In the genomic region with DNA sequence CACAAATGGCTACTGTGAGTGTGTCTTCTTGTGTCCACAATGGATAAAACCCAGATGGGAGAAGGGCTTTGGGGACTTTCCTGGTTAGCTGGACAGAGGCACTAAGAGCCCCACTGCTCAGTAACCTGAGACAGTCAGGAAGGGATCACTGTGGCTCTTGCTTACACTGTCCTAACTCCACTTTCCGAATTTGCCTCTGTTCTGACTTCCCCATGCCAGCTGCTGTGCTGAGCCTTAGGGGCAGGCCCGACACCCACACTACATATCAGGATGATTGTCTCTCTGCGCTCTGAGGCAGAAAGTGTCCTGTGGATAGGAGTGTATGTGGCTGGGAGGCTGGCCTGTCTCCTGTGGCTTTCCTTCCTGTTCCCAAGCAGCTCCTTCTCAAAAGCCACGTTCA, we compare ENCODE assay signal across 23 mouse cellular contexts.
DNase-seq lines count a peak whose midpoint lies in the region; ATAC-seq and TF ChIP-seq lines count a peak whose summit lies in the region.
"Had no signal": no experiment of that assay in that cellular context is flagged by ENCODE, and none has a peak within 500 bp of the region (broad histone marks: within the 10 kb centered on the region; RNA-seq: fewer than 3 reads in every experiment).

No protein-coding gene starts in this region.

- H3K27me3 ChIP-seq in hindbrain, embryonic 10.5 days (ENCODE audit: insufficient read depth, poor library complexity, severe bottlenecking), result no peaks in the 10 kb centered on the region
- no peaks in the 10 kb centered on the region for H3K27me3 ChIP-seq in hindbrain, embryonic 13.5 days
- no peaks in the 10 kb centered on the region for H3K27me3 ChIP-seq in midbrain, embryonic 10.5 days (ENCODE audit: low read depth, poor library complexity, severe bottlenecking)
- H3K27me3 ChIP-seq in midbrain, embryonic 15.5 days (replicated peaks), result no peaks in the 10 kb centered on the region
- H3K27me3 ChIP-seq in embryonic facial prominence, embryonic 10.5 days (replicated peaks; ENCODE audit: low read depth, poor library complexity, severe bottlenecking), result no peaks in the 10 kb centered on the region
- H3K27me3 ChIP-seq: forebrain, embryonic 12.5 days; limb, embryonic 12.5 days; lung, embryonic 15.5 days had no signal

- no peak for DNase-seq in hindbrain, embryonic 10.5 days (ENCODE audit: low spot score)
- no peak for DNase-seq in midbrain, embryonic 10.5 days (ENCODE audit: low spot score)
- no peak for DNase-seq in embryonic facial prominence, embryonic 10.5 days (ENCODE audit: low spot score)
- no peak for DNase-seq in adrenal gland, adult 2 months
- no peak for DNase-seq in layer of hippocampus, adult 2 months (ENCODE audit: low spot score in 2 of 2)
- DNase-seq: adrenal gland, postnatal 25 days; cerebellum, postnatal 10 days; layer of hippocampus, postnatal 36 days; lung, postnatal 36 days; thymus, adult 18-20 months; thymus, postnatal 36 days had no signal

- peaks cover 20% of the 10 kb centered on the region for H3K4me1 ChIP-seq in hindbrain, embryonic 10.5 days (replicated peaks)
- peaks cover 11% of the 10 kb centered on the region for H3K4me1 ChIP-seq in hindbrain, embryonic 13.5 days (replicated peaks)
- peaks cover 13% of the 10 kb centered on the region for H3K4me1 ChIP-seq in midbrain, embryonic 10.5 days
- H3K4me1 ChIP-seq in midbrain, embryonic 15.5 days, result no peaks in the 10 kb centered on the region
- peaks cover 16% of the 10 kb centered on the region for H3K4me1 ChIP-seq in embryonic facial prominence, embryonic 10.5 days

- no peak overlapping the region for H3K4me2 ChIP-seq in hindbrain, embryonic 13.5 days
- no peak overlapping the region for H3K4me2 ChIP-seq in midbrain, embryonic 15.5 days
- H3K4me2 ChIP-seq: forebrain, embryonic 12.5 days; limb, embryonic 12.5 days; lung, embryonic 15.5 days had no signal

- H3K4me3 ChIP-seq in hindbrain, embryonic 10.5 days, result no peak overlapping the region
- H3K4me3 ChIP-seq in hindbrain, embryonic 13.5 days, result no peak overlapping the region
- H3K4me3 ChIP-seq in midbrain, embryonic 10.5 days, result no peak overlapping the region
- H3K4me3 ChIP-seq in midbrain, embryonic 15.5 days, result no peak overlapping the region
- H3K4me3 ChIP-seq in embryonic facial prominence, embryonic 10.5 days, result no peak overlapping the region
- H3K4me3 ChIP-seq in layer of hippocampus, adult 2 months, result no peak overlapping the region
- H3K4me3 ChIP-seq: erythroblast, embryonic 14.5 days; forebrain, embryonic 12.5 days; heart, embryonic 10.5 days; limb, embryonic 12.5 days; lung, embryonic 15.5 days had no signal

- no peak overlapping the region for H3K9ac ChIP-seq in hindbrain, embryonic 13.5 days
- H3K9ac ChIP-seq in midbrain, embryonic 15.5 days, result no peak overlapping the region
- H3K9ac ChIP-seq: forebrain, embryonic 12.5 days; limb, embryonic 12.5 days; liver, embryonic 14.5 days; lung, embryonic 15.5 days had no signal

- no peak for TF ChIP-seq CTCF in layer of hippocampus, adult 2 months (conservative IDR thresholded peaks at IDR 0.05)

- ATAC-seq in hindbrain, embryonic 13.5 days (ENCODE audit: low FRiP score), result no peak
- ATAC-seq in midbrain, embryonic 15.5 days (replicated peaks), result no peak
- no peak for ATAC-seq in CD4-positive, CD25-positive, alpha-beta regulatory T cell, adult 4 months
- ATAC-seq: hindbrain, postnatal 0 days; intestine, embryonic 16.5 days had no signal

- 49% methylated on average over 4 of the region's 4 CpGs for WGBS in hindbrain, embryonic 10.5 days
- 60% methylated on average over 4 of the region's 4 CpGs for WGBS in hindbrain, embryonic 13.5 days
- 61% methylated on average over 4 of the region's 4 CpGs for WGBS in midbrain, embryonic 10.5 days
- 69% methylated on average over 4 of the region's 4 CpGs for WGBS in midbrain, embryonic 15.5 days
- 45% methylated on average over 4 of the region's 4 CpGs for WGBS in embryonic facial prominence, embryonic 10.5 days

- peak overlapping the region; percentile 45; the same call in 1 of the 2 replicates for H3K27ac ChIP-seq in hindbrain, embryonic 10.5 days
- H3K27ac ChIP-seq in hindbrain, embryonic 13.5 days, result no peak overlapping the region
- 0 out of 2 replicates have a peak overlapping the region, but pooled peaks have one; percentile 28 for H3K27ac ChIP-seq in midbrain, embryonic 10.5 days (replicated peaks)
- no peak overlapping the region for H3K27ac ChIP-seq in midbrain, embryonic 15.5 days
- H3K27ac ChIP-seq in embryonic facial prominence, embryonic 10.5 days (replicated peaks), result peak overlapping the region; percentile 44
- no peak overlapping the region for H3K27ac ChIP-seq in layer of hippocampus, adult 2 months
- H3K27ac ChIP-seq: forebrain, embryonic 12.5 days; heart, embryonic 10.5 days; hindbrain, postnatal 0 days; kidney, postnatal 0 days; limb, embryonic 12.5 days; liver, embryonic 14.5 days; lung, embryonic 15.5 days had no signal

- no peaks in the 10 kb centered on the region for H3K36me3 ChIP-seq in hindbrain, embryonic 10.5 days
- no peaks in the 10 kb centered on the region for H3K36me3 ChIP-seq in hindbrain, embryonic 13.5 days
- no peaks in the 10 kb centered on the region for H3K36me3 ChIP-seq in midbrain, embryonic 10.5 days
- no peaks in the 10 kb centered on the region for H3K36me3 ChIP-seq in midbrain, embryonic 15.5 days (replicated peaks)
- no peaks in the 10 kb centered on the region for H3K36me3 ChIP-seq in embryonic facial prominence, embryonic 10.5 days (replicated peaks)
- H3K36me3 ChIP-seq: forebrain, embryonic 12.5 days; heart, embryonic 10.5 days; limb, embryonic 12.5 days; lung, embryonic 15.5 days had no signal

- no peaks in the 10 kb centered on the region for H3K9me3 ChIP-seq in hindbrain, embryonic 10.5 days
- H3K9me3 ChIP-seq in hindbrain, embryonic 13.5 days, result no peaks in the 10 kb centered on the region
- H3K9me3 ChIP-seq in midbrain, embryonic 10.5 days (replicated peaks), result no peaks in the 10 kb centered on the region
- H3K9me3 ChIP-seq in midbrain, embryonic 15.5 days, result no peaks in the 10 kb centered on the region
- H3K9me3 ChIP-seq in embryonic facial prominence, embryonic 10.5 days, result no peaks in the 10 kb centered on the region
- H3K9me3 ChIP-seq: forebrain, embryonic 12.5 days; heart, embryonic 10.5 days; limb, embryonic 12.5 days; lung, embryonic 15.5 days had no signal

Comparison
In these comparisons a context has a peak if more than half of its experiments do, and no peak if none do; other contexts are left out.
1. H3K27ac ChIP-seq: peak in hindbrain, embryonic 10.5 days (single experiment), midbrain, embryonic 10.5 days (single experiment) and embryonic facial prominence, embryonic 10.5 days (single experiment); none in hindbrain, embryonic 13.5 days (single experiment), midbrain, embryonic 15.5 days (single experiment) and layer of hippocampus, adult 2 months (single experiment).